Mouse (Mus musculus) lung, adult 2 months (tissue): ENCODE measurements around the gene Nuak1. TPM values are rescaled to one million over a fixed set of nuclear protein-coding genes. Genes with fewer than 3 reads are reported as not detected.

Experiments used
- DNase-seq: peaks from one replicate; pipeline ENCODE4 v3.0.0; 2022
- H3K4me1 ChIP-seq: fragments of 200-500 bp; 2 replicates; pipeline ENCODE4 v1.6.1; 2011; ENCODE audit warnings: low read length; ENCODE audit not compliant: control insufficient read depth, insufficient read depth
- H3K4me3 ChIP-seq: fragments of 200-500 bp; replicated peaks from 2 replicates; pipeline ENCODE3; 2011; ENCODE audit warnings: low read depth, mild to moderate bottlenecking, control low read depth, low read length; ENCODE audit errors: extremely low read depth
- CTCF ChIP-seq: fragments of 200-500 bp; IDR thresholded peaks from 2 replicates; pipeline ENCODE4 v1.5.1; 2011; ENCODE audit warnings: mild to moderate bottlenecking, low read length, control low read depth; ENCODE audit not compliant: insufficient read depth
- POLR2A ChIP-seq: fragments of 200-500 bp; IDR thresholded peaks from 2 replicates; pipeline ENCODE4 v1.6.1; 2011; ENCODE audit warnings: low read depth, mild to moderate bottlenecking, control low read depth, low read length, borderline replicate concordance; ENCODE audit errors: extremely low read depth
- WGBS: fragments of 180-500 bp; shearing (Covaris S2); methylation state at CpG from one replicate; pipeline ENCODE4 v1.1.7; 2018; 5-methylcytosine and 5-hydroxymethylcytosine counted together
- polyA plus RNA-seq: library from polyadenylated mRNA; depleted of rRNA; stranded (reverse); fragments of >200 nt; gene quantifications from 2 replicates; pipeline ENCODE4 v1.2.3, GENCODE M21; 2012

Gene Nuak1
- polyA plus RNA-seq, 1 experiment: 24.3 TPM

- peak overlapping the region; percentile 51 for H3K4me3 ChIP-seq
Observed at GRCm38 (mm10) chr10:84438049-84438422, 2.4 kb downstream of the Nuak1 start.

DNA sequence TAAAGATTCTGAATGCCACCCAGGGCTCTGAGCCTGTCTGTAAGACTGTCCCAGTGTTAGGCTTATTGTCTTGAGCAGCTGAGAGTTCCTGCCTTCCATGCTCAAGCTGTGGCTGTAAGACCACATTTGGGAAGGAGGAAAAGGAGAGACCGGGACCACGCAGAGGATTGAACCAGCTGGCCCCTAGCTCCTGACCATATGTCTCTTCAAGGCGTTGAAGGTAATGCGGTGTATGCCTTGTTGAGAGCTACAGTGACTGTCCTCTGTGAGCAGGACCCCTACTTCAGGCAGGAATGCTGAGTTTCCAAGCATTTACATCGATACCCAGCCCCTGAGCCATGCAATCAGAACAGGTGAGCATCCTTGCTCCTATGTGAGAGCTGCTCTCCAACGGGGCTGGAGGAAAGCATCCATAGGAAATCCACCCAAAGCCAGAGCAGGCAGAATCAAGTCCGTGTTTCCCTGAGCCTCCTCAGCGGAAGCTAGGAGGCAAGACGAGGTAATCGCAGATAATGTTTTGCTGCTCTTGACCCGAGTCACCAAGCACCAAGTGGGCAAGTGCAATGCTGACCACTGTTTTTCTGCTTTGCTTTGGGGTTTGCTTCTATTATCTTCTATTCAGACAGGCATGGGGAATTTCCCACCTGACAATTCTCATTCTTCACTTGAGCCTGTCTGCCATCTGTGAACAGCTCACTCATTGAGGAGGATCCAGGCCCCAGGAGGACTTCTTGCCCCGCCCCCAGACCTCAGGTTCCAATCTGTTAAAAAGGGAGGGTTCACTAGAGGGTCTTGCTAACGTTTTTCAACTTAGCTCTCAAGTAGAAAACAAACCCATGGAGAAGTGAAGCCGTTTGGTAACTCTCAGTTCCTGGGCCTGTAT, 3.0 kb downstream of the Nuak1 start:
- Histone ChIP-seq H3K4me3 (no peak overlapping the region), H3K4me1 (peaks cover 4% of the 10 kb centered on the region)
- TF ChIP-seq POLR2A (no peak), CTCF (no peak)
- no peak for DNase-seq
- WGBS: 42% methylated on average over 14 of the region's 14 CpGs

More at GRCm38 (mm10) chr10:84438049-84438422, 2.4 kb downstream of the Nuak1 start:
- peak; percentile 92 for DNase-seq
- WGBS: under 1% methylated on average over 7 of the region's 7 CpGs
- peak; percentile 25; the same call in 1 of the 2 replicates for TF ChIP-seq POLR2A
- TF ChIP-seq CTCF: peak; percentile 86
- peaks cover 4% of the 10 kb centered on the region for H3K4me1 ChIP-seq

DNA sequence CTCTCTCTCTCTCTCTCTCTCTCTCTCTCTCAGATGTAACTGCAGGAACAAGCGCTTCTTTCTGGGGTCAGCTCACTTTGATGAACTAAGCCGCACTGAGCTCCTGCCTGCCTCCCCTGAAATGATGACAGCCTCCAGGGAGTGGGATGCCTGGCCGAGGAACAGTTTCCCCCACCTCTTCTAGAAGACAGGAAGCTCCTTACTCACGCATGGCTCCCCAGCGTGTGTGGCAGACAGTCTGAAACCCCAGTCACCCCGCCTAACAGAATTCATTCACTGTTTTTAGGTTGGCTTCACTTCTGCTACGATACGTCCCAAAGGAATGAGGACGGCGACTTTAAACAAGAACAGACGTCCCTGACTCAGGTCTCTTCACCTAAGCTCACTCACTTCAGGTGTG, 4.5 kb downstream of the Nuak1 start:
- 58% methylated on average over 11 of the region's 11 CpGs for WGBS
- Histone ChIP-seq H3K4me1 (peaks cover 2% of the 10 kb centered on the region), H3K4me3 (no peak overlapping the region)
- DNase-seq: no peak
- no peak for TF ChIP-seq CTCF
- no peak for TF ChIP-seq POLR2A

DNA sequence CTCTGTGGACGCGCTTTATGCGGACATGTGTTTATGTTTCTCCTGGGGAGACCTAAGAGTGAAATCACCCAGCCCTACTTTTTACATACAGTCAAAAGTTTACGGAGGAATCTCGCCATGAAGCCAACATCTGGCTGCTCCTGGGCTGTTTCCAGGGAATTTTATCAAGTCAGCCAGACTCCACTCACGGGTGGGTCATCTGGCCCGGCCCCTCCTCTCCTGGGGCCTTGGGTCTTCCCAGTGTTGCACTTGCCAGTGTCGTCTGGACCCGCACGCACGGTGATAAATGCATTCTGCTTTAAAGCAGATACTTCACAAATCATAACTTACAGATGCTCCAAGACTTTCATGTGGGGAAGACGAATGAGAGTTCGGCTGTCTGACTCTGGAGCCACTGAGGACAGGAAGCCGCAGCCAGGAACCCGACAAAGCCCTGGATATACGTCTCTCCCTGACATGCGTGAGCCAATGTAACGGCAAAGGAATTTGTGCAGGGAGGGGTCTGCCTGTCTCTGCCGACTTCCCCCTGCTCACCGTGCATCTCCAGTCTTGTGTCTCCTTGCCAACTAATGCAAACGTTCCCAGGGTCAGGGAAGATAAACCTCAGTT, 7.1 kb downstream of the Nuak1 start:
- TF ChIP-seq POLR2A: no peak
- no peak for TF ChIP-seq CTCF
- 56% methylated on average over 21 of the region's 21 CpGs for WGBS
- DNase-seq: no peak
- Histone ChIP-seq H3K4me3 (no peak overlapping the region), H3K4me1 (peaks cover 2% of the 10 kb centered on the region)

GRCm38 (mm10) chr10:84424374-84424773, 16.0 kb downstream of the Nuak1 start:
- Histone ChIP-seq H3K4me1 (no peaks in the 10 kb centered on the region), H3K4me3 (no peak overlapping the region)
- TF ChIP-seq POLR2A: no peak
- TF ChIP-seq CTCF: no peak
- DNase-seq: no peak
- 46% methylated on average over 7 of the region's 7 CpGs for WGBS

- no peak for DNase-seq
- WGBS: 53% methylated on average over 5 of the region's 5 CpGs
- TF ChIP-seq CTCF (no peak), POLR2A (no peak)
- Histone ChIP-seq H3K4me1 (no peaks in the 10 kb centered on the region), H3K4me3 (no peak overlapping the region)
Observed at GRCm38 (mm10) chr10:84423903-84424302, 16.5 kb downstream of the Nuak1 start.

- Histone ChIP-seq H3K4me3 (no peak overlapping the region), H3K4me1 (no peaks in the 10 kb centered on the region)
- no peak for TF ChIP-seq POLR2A
- WGBS: 88% methylated on average over 6 of the region's 6 CpGs
- no peak for DNase-seq
Observed at GRCm38 (mm10) chr10:84420589-84420988, 19.8 kb downstream of the Nuak1 start.

DNA sequence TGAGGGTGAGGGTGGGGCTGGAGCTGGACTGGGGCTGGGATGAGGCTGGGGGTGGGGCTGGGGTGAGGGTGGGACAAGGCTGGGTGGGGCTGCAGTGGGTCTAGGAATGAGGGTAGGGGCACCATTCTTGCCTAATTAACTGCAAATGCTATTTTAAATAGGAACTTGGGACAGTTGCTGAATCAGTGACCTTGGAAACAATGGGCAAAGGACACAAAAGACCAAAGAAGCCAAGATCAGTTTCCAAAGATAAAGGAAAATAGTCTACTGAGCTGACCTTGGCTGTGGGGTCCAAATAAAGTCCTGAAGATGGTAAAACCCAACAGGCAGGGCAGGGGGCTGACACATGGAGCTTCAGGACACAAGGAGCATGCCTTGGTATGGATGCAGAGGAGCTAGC, 22.0 kb downstream of the Nuak1 start:
- no peak overlapping the region for H3K4me3 ChIP-seq
- no peak for DNase-seq
- no peaks in the 10 kb centered on the region for H3K4me1 ChIP-seq
- TF ChIP-seq CTCF (no peak), POLR2A (no peak)

DNA sequence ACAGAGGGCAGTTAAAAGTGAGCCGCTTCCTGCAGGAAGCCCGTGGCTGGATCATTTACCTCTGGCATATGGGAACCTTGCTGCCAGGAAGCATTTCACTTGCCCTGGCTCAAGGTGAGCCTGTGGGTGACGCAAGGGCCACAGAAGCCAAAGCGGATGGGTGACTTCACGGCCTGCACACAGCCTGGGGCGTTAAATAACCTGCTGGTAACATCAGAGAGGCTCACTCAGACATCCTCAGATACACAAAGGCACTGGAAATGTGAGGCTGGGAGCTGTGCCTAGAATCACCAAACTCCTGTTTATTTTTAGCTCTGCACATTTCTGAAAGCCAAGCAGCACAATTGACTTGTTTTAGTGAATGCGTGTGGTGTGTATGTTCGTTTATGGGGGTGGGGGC, 23.6 kb downstream of the Nuak1 start:
- no peak for DNase-seq
- Histone ChIP-seq H3K4me3 (no peak overlapping the region), H3K4me1 (peaks cover 9% of the 10 kb centered on the region)
- WGBS: 59% methylated on average over 8 of the region's 8 CpGs
- TF ChIP-seq POLR2A (no peak), CTCF (no peak)
